Mouse (Mus musculus): ENCODE measurements at regions not wholly inside any gene's neighbourhood (a gene's known extent, or its start where the extent isn't known, plus 50 kb on each side); places are given as distances from the start of the nearest gene placed in this dataset.

DNA sequence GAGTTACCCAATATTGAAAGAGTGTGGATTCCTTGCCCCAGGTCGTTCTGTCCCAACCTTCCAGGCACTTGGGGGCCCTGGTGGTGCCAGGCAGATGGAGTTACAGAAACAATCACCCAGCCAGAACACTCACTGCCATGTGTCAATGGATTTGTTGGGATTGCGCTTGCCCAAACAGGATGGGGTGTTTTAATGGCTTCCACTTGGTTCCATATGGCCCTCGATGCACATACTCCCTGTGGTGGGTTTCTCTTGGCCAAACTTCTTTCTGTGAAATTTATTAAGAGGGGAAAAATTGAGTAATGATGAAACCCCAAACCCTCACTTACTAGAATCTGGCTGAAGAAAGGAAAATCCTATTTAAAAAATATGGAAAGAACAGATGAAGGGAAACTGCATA is 146.8 kb downstream of the Spata18 start:
- DNase-seq (ENCODE audit: low read depth), result no peak

DNA sequence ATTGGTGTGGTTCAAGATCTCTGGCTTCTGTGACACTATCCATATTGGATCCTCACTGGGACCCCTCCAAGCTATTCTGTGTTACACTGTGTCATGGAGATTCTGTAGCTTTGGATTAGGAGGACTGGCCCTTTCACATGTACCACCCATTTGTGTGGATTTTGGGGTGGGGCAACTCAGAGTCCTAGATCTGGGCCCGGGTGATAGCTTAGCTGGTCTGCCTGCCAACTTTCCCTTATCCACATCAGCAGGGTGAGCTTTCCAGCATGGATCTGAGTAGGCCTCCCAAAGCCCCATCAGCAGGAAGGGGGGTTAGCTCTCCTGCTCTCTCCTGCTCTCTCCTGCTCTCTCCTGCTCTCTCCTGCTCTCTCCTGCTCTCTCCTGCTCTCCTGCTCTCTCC is 152.3 kb downstream of the Spata18 start:
- no peak for DNase-seq (ENCODE audit: low read depth)

DNA sequence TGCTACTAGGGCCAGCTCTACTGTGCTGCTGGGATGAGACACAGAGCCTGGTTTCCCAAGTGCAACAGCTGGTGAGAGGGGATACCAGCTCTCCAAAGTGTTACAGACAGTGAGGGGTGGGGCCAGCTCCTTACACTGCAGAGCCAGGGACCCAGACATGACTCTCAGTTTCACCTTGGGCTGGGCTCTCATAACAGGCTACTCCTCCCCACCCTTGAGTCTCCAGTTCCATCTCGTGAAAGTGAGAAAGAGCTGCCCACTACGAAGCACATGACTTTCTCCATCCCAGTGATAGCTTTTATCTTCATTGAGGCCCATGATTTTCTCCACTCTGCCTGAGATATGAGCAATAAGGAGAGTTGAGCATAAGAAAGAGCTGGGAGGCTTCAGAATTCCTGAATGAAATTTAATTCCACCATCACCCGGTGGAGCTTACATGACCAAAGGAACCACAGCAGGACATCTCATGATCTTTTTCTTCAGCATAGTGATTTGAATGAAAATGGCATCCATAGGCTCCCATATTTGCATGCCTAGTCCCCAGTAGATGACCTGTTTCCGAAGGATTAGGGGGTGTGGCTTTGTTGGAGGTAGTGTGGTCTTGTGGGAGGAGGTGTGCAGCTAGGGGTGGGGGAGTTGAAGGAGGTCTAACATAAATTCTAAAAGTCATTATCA is 153.5 kb downstream of the Spata18 start:
- no peak for DNase-seq (ENCODE audit: low read depth)

DNA sequence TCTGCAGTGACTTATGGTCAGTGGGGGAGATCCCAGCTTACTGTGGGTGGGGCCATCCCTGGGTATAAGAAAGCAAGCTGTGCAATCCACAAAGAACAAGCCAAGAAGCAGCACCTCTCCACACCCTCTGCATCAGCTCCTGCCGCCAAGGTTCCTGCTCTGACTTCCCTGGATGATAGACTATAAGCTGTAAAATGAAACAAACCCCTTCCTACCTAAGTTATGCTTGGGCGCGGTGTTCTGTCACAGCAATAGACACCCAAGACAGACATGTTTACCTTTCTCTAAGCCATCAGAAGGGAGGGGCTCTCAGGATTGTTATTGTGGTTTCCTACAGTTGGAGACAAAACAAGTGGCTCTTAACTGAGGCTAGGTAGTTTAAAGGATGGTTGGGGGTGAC is 159.5 kb downstream of the Spata18 start:
- DNase-seq (ENCODE audit: low read depth), result no peak

- no peak for DNase-seq (ENCODE audit: low read depth)
These were observed 159.9 kb downstream of the Spata18 start for GRCm38 (mm10) chr5:73811094-73811521.

DNA sequence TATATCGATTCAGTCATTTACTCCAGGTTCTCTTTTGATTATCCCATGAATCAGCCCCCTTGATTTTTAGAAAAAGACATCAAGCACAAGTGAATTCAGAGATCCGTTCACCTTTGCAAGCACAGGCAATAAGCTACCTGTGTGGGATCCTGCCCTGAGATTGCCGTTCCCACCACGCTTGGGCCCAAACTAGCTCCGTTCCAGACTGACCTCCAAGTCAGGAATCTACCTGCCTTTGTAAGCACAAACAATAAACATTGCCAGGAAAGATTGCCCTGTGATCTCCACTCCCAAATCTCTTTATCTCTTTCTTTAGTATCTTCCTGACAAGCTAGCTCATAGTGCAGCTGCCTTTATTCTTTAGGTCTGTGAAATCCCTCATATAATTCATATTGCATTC is 164.6 kb downstream of the Spata18 start:
- no peak for DNase-seq (ENCODE audit: low read depth)

- peak; percentile 30 for DNase-seq (ENCODE audit: low read depth)
These were observed 166.0 kb downstream of the Spata18 start for GRCm38 (mm10) chr5:73817180-73817579.

DNA sequence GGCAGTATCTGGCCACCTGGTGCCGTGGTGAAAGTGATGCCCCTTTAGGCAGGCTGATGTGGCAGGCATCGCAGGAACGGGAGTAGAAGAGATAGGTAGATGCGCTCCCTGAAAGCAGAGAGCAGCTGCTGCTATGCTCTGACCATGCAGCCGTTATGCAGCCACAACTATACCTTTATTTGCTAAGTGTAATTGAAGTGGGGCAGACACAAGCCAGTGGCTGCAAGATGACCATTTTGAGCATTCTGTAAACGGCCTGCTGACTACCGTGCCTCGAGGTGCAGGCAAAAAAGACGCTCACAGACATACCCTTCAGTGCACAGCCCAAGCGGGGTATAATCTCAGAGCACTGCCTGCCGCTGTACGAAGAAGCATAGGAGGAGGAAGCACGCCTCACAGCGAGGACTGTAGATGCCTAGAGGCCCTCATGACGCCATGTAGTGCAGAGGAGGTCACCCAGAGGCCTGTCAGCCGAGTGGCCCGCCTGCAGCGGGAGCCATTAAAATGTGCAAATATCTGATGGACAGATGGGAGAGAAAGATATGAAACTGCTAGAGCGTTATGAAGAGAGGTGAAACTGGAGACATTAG is 170.9 kb downstream of the Spata18 start:
- no peak for DNase-seq (ENCODE audit: low read depth)

DNA sequence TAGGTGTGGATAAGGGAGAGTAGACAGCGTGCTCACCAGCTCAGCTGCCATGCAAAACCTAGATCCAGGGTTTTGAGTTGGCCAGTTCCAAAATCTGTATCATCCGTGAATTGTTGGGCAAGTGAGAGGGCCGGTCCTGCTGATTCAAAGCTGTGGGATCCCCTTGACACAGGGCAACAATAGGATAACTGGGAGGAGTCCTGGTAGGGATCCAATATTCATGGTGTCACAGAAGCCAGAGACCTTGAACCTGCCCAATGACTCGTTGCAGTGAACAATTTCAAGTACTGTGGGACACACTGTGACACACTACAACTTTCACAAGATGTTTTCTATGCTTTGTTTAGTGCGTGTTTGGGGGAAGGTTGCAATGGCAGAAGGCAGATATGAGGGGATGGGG is 172.2 kb downstream of the Spata18 start:
- DNase-seq (ENCODE audit: low read depth), result no peak

GRCm38 (mm10) chr5:73826941-73827340 is 175.8 kb downstream of the Spata18 start:
- DNase-seq (ENCODE audit: low read depth), result no peak

DNA sequence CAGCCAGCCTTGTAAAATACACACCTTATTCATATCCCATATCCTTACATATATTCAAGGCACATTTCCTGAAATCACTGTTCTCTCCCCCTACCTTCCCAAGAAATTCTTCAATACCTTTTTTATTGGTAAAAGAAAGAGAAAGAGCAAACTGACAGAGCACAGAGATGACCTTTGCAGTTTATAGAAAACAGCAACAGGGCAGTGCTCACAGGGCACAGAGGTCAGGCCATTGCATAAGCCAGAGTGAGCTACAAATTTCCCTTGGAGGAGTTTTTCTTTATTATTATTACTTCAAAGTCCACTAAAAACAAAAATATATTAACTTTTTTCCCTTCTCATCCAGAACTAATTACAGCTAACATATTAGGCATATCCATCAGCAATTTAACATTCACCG is 182.5 kb downstream of the Spata18 start:
- DNase-seq (ENCODE audit: low read depth), result no peak

DNA sequence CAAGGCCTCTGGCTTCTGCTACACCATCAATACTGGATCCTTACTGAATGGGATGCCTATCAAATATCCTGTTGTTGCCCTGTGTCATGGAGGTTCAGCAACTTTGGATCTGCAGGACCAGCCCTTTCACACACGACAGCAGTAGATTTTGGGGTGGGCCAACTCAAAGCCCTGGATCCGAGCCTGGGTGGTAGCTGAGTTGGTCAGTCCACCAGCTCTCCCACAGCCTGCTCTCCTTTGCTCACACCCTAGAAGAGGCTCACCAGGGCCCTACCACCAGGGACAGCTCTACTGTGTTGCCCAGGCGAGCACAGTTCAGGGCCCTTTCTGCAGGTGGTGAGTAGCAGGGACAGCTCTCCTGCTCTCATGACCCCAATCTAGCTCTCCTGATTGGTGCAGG is 192.6 kb downstream of the Spata18 start:
- no peak for DNase-seq (ENCODE audit: low read depth)

- DNase-seq (ENCODE audit: low read depth), result no peak
These were observed 195.1 kb downstream of the Spata18 start for GRCm38 (mm10) chr5:73846096-73846782.

- no peak for DNase-seq (ENCODE audit: low read depth)
These were observed 195.6 kb downstream of the Spata18 start for GRCm38 (mm10) chr5:73846783-73847151.

DNA sequence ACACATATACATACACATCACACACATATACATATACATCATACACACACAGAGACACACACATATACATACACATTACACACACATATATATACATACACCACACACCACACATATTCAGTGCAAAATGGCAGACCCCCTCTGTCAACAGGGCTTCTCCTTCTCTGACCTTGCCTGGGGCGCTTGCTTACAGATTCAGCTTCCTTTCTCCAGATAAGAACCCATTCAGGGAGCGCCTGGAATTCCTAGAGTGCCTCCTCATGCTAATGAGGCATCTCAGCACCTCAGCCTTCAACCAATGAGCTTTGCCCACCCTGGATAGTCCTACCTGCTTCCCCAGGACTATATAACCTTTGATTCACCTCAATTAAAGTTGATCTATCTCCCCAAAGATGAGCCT is 200.3 kb downstream of the Spata18 start:
- no peak for DNase-seq (ENCODE audit: low read depth)

- peak; percentile 50 for DNase-seq (ENCODE audit: low read depth)
These were observed 203.0 kb downstream of the Spata18 start for GRCm38 (mm10) chr5:73854025-73854773.

DNA sequence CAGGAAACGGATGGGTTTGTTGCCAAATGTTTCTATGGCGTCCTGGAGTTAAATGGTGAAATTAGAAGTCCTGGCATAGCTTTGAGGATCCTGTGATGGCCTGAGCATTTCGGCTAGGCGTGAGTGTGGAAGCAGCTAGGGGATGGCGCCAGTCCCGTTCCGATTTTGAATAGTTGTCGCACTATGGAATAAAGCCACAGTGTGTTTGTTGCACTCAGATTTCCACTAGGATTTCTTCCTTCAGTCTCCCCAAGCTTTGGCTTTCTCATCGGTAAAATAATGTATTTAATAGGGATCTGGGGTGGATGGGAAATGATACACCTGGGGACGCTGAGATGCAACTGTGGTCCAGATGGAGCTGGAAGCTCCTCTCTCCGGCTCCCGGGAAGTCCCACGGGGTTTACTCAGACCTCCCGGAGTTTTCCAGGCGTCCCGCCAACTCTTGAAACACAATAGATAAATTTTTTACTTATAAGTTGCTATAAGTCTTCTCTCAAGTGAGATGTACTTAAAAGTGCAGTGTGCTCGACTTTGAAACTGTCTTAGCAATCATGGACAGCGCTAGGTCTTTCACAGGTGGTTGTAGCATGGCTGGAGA is 203.7 kb downstream of the Spata18 start:
- no peak for DNase-seq (ENCODE audit: low read depth)

DNA sequence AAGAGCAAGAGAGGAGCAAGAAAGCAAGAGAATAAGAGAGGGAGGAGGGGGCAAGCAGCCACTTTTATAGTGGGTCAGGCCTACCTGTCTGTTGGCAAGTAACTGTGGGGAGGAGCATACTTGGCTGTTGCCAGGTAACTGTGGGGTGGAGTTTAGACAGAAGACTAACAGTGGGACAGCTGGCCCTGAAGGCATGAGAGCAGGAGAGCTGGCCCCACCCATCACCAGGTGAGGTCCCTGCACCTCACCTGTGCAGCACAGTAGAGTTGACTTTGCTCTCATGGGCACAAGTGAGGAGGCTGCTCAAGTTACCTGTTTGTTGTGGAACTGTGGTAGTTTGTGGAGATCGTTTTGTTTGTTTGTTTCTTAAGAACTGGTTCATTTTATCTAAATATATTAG is 208.1 kb downstream of the Spata18 start:
- DNase-seq (ENCODE audit: low read depth), result no peak

GRCm38 (mm10) chr5:73864138-73864761 is 204.0 kb downstream of the Usp46 start:
- peak; percentile 62 for DNase-seq (ENCODE audit: low read depth)

DNA sequence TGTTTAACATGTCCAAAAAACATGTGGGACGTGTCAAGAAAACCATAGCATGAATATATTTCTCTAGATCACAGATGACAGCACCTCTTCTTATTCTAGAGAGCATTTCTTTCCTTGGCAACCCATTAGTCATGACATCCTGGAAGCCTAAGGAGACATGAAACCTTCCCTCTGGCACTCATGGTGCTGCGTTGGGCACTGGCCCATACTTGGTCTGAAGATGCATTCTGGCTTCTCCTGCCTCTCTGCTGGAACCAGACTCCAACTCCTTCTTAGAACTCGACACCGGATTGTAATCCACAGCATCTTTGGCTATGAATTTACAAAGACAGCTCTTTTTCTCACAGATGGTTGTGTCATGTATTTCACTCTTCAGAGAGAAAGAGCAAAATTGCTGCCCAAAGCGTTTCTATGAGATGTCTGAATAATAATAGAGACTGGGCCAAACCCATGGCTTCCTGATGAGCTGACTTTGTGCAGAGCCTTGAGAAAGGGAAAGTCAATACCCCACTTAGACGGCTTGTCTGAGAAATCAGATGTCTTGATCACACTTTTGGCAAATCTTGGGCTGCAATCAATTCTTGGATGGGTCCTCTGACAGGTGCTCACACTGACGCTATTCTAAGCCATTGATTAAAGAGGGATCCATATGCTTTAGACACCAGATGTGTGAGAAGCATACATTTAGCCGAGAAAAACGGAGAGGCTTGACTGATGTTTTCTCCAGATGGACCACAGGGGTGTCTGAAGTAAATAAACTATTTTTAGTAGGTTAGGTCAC is 195.4 kb downstream of the Usp46 start:
- DNase-seq (ENCODE audit: low read depth), result no peak

GRCm38 (mm10) chr5:73874770-73875169 is 193.5 kb downstream of the Usp46 start:
- no peak for DNase-seq (ENCODE audit: low read depth)
